Mouse (Mus musculus): ENCODE results near the gene Gcc2. TPM values are rescaled to one million over a fixed set of nuclear protein-coding genes. Genes with fewer than 3 reads are reported as not detected.
"Not testable (repeated sequence)": the region's sequence is repeated elsewhere in the genome, so short reads cannot be mapped to it uniquely, and the experiment has no call there.

Gcc2 gene
- polyA plus RNA-seq, 1 experiment from 2014 or later = 34.1 TPM

DNA sequence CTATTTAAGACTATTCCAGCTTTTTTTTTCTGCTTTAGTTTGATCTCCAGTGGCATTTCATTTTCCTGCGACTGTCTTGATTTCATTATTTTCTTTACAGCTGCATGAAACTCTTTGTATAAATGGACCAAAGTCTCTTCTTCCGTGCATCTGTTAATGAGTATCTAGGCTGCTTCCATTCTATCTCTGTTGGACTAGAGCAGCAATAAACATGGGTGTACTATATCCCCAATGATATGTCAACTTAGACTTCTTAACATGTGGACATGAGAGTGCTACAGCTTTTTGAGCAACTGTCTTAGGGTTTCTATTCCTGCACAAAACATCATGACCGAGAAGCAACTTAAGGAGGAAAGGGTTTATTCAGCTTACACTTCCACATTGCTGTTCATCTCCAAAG, 51.6 kb downstream of the Gcc2 start:
- H3K4me2 ChIP-seq (ENCODE audit: low read depth, low read length) = no peak overlapping the region
- no peak overlapping the region for H3K9ac ChIP-seq (ENCODE audit: low read length)
- no peak for ATAC-seq (replicated peaks; ENCODE audit: extremely low read depth, insufficient read depth, low FRiP score)
- H3K36me3 ChIP-seq (ENCODE audit: control insufficient read depth, insufficient read depth) = peaks cover 27% of the 10 kb centered on the region
- H3K27me3 ChIP-seq (ENCODE audit: control insufficient read depth, insufficient read depth, low read length) = no peaks in the 10 kb centered on the region
- H3K4me3 ChIP-seq (ENCODE audit: low read length) = no peak overlapping the region
- H3K9me3 ChIP-seq (replicated peaks; ENCODE audit: control insufficient read depth, low read length) = no peaks in the 10 kb centered on the region
- 89% methylated on average over 3 of the region's 3 CpGs for WGBS
- no peak overlapping the region for H3K27ac ChIP-seq (ENCODE audit: low read length)
- H3K4me1 ChIP-seq (ENCODE audit: control insufficient read depth, insufficient read depth, low read length) = no peaks in the 10 kb centered on the region

GRCm38 (mm10) chr10:58310791-58311190, 55.5 kb downstream of the Gcc2 start:
- no peaks in the 10 kb centered on the region for H3K4me1 ChIP-seq (ENCODE audit: control insufficient read depth, insufficient read depth, low read length)
- H3K9ac ChIP-seq (ENCODE audit: low read length) = no peak overlapping the region
- no peak for ATAC-seq (replicated peaks; ENCODE audit: extremely low read depth, insufficient read depth, low FRiP score)
- H3K4me2 ChIP-seq (ENCODE audit: low read depth, low read length) = no peak overlapping the region
- H3K36me3 ChIP-seq (ENCODE audit: control insufficient read depth, insufficient read depth) = peaks cover 32% of the 10 kb centered on the region
- H3K27ac ChIP-seq (ENCODE audit: low read length) = no peak overlapping the region
- no peaks in the 10 kb centered on the region for H3K27me3 ChIP-seq (ENCODE audit: control insufficient read depth, insufficient read depth, low read length)
- peaks cover 4% of the 10 kb centered on the region for H3K9me3 ChIP-seq (replicated peaks; ENCODE audit: control insufficient read depth, low read length)
- WGBS = 67% methylated on average over 1 of the region's 1 CpGs
- H3K4me3 ChIP-seq (ENCODE audit: low read length) = no peak overlapping the region

DNA sequence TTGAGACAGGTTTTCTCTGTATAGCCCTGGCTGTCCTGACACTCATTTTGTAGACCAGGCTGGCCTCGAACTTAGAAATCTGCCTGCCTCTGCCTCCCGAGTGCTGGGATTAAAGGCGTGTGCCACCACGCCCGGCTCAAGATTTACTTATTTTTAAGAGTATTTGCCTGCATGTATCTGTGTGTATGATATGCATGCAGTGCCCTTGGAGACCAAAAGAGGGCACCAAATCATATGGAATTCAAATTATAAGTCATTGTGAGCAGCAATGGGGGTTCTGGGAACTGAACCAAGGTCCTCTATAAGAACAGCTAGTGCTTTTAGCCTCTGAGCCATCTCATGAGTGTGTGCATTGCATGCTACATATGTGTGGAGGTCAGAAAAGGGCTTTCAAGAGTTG, 57.6 kb downstream of the Gcc2 start:
- no peak overlapping the region for H3K9ac ChIP-seq (ENCODE audit: low read length)
- H3K4me1 ChIP-seq (ENCODE audit: control insufficient read depth, insufficient read depth, low read length) = no peaks in the 10 kb centered on the region
- H3K27me3 ChIP-seq (ENCODE audit: control insufficient read depth, insufficient read depth, low read length) = no peaks in the 10 kb centered on the region
- no peak overlapping the region for H3K4me3 ChIP-seq (ENCODE audit: low read length)
- no peak overlapping the region for H3K27ac ChIP-seq (ENCODE audit: low read length)
- peaks cover 4% of the 10 kb centered on the region for H3K9me3 ChIP-seq (replicated peaks; ENCODE audit: control insufficient read depth, low read length)
- H3K4me2 ChIP-seq (ENCODE audit: low read depth, low read length) = no peak overlapping the region
- WGBS = 96% methylated on average over 5 of the region's 5 CpGs
- peaks cover 20% of the 10 kb centered on the region for H3K36me3 ChIP-seq (ENCODE audit: control insufficient read depth, insufficient read depth)
- ATAC-seq (replicated peaks; ENCODE audit: extremely low read depth, insufficient read depth, low FRiP score) = no peak

- Histone ChIP-seq H3K36me3 (ENCODE audit: control insufficient read depth, insufficient read depth) (no peaks in the 10 kb centered on the region), H3K27ac (ENCODE audit: low read length) (no peak overlapping the region), H3K4me1 (ENCODE audit: control insufficient read depth, insufficient read depth, low read length) (peaks cover 13% of the 10 kb centered on the region), H3K9me3 (replicated peaks; ENCODE audit: control insufficient read depth, low read length) (peaks cover 4% of the 10 kb centered on the region; the same call in 1 of the 2 replicates), H3K4me3 (ENCODE audit: low read length) (no peak overlapping the region), H3K9ac (ENCODE audit: low read length) (no peak overlapping the region), H3K4me2 (ENCODE audit: low read depth, low read length) (no peak overlapping the region), H3K27me3 (ENCODE audit: control insufficient read depth, insufficient read depth, low read length) (no peaks in the 10 kb centered on the region)
- WGBS = 77% methylated on average over 3 of the region's 3 CpGs
- ATAC-seq (replicated peaks; ENCODE audit: extremely low read depth, insufficient read depth, low FRiP score) = no peak
Measured at GRCm38 (mm10) chr10:58320881-58321280, 65.6 kb downstream of the Gcc2 start.

- H3K9ac ChIP-seq (ENCODE audit: low read length) = peak overlapping the region; percentile 66
- ATAC-seq (replicated peaks; ENCODE audit: extremely low read depth, insufficient read depth, low FRiP score) = no peak
- peak overlapping the region; percentile 71 for H3K4me2 ChIP-seq (ENCODE audit: low read depth, low read length)
- WGBS = 29% methylated on average over 6 of the region's 6 CpGs
- peaks cover 28% of the 10 kb centered on the region for H3K4me1 ChIP-seq (ENCODE audit: control insufficient read depth, insufficient read depth, low read length)
- no peaks in the 10 kb centered on the region for H3K36me3 ChIP-seq (ENCODE audit: control insufficient read depth, insufficient read depth)
- no peaks in the 10 kb centered on the region for H3K27me3 ChIP-seq (ENCODE audit: control insufficient read depth, insufficient read depth, low read length)
- H3K4me3 ChIP-seq (ENCODE audit: low read length) = peak overlapping the region; percentile 81
- peaks cover 4% of the 10 kb centered on the region; the same call in 1 of the 2 replicates for H3K9me3 ChIP-seq (replicated peaks; ENCODE audit: control insufficient read depth, low read length)
- H3K27ac ChIP-seq (ENCODE audit: low read length) = peak overlapping the region; percentile 93
Measured at GRCm38 (mm10) chr10:58322361-58323027, 67.2 kb downstream of the Gcc2 start.

DNA sequence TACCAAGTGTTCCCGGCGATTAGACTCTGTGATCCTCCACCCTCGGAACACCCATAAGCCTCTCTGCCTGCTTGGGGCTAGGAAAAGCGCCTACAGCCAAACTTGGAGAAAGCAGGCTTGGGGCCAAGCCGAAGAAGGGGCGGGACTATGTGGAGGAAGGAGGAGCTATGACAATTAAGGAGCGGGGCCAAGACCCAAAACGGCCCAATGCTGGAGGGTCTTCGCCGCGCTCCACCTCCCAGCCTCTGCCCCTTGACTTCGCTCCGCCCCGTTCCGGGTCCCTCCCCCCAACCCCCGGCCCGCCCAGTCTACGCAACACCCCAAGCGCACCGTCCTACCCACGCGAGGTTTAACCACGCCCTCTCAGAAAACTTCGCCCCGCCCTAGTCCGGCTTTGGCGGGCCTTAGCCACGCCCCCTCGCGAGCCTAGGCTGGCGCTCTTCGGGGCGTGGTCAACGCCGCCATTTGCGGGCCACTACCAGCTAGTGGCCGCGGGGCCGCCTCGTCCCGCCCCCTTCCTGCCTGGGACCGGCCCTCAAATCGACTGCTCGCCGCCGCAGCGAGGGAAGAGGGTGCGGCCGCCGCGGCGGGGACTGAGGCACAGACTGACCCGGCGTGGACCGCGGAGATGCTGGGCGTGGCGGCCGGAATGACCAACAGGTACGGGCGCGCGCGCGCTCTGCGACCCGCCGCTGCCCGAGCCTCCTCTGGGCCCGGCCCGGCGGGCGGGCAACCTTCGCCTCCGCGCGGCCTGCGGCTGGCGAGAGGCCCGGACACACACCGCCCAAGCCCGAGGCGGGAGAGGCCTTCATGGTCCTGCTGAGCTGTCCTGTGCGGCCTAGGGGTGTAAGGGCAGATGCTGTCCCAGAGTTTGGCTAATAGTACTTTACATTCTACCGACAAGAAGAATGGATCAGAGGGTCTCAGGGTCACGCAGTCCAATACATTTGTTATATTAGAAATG, 68.0 kb downstream of the Gcc2 start, which contains the start of gene Lims1:
Gene Lims1 (plus strand): TSS at position 439 of the 964 bp plus-strand sequence.
- peaks cover 28% of the 10 kb centered on the region for H3K4me1 ChIP-seq (ENCODE audit: control insufficient read depth, insufficient read depth, low read length)
- peak; percentile 98 for ATAC-seq (replicated peaks; ENCODE audit: extremely low read depth, insufficient read depth, low FRiP score)
- H3K27ac ChIP-seq (ENCODE audit: low read length) = peak within 1 kb of the TSS; percentile 93
- WGBS = under 1% methylated on average over 86 of the region's 86 CpGs
- no peaks in the 10 kb centered on the region for H3K27me3 ChIP-seq (ENCODE audit: control insufficient read depth, insufficient read depth, low read length)
- peak within 1 kb of the TSS; percentile 88 for H3K9ac ChIP-seq (ENCODE audit: low read length)
- peak within 1 kb of the TSS; percentile 81 for H3K4me3 ChIP-seq (ENCODE audit: low read length)
- H3K4me2 ChIP-seq (ENCODE audit: low read depth, low read length) = peak within 1 kb of the TSS; percentile 71
- peaks cover 4% of the 10 kb centered on the region; the same call in 1 of the 2 replicates for H3K9me3 ChIP-seq (replicated peaks; ENCODE audit: control insufficient read depth, low read length)
- H3K36me3 ChIP-seq (ENCODE audit: control insufficient read depth, insufficient read depth) = no peaks in the 10 kb centered on the region

- Histone ChIP-seq H3K9ac (ENCODE audit: low read length) (no peak overlapping the region; the same call in 1 of the 2 replicates), H3K4me2 (ENCODE audit: low read depth, low read length) (peak overlapping the region; percentile 40), H3K27ac (ENCODE audit: low read length) (peak overlapping the region; percentile 18; the same call in 1 of the 2 replicates), H3K36me3 (ENCODE audit: control insufficient read depth, insufficient read depth) (no peaks in the 10 kb centered on the region), H3K27me3 (ENCODE audit: control insufficient read depth, insufficient read depth, low read length) (no peaks in the 10 kb centered on the region), H3K4me3 (ENCODE audit: low read length) (no peak overlapping the region), H3K9me3 (replicated peaks; ENCODE audit: control insufficient read depth, low read length) (no peaks in the 10 kb centered on the region), H3K4me1 (ENCODE audit: control insufficient read depth, insufficient read depth, low read length) (peaks cover 30% of the 10 kb centered on the region)
- WGBS = 53% methylated on average over 3 of the region's 3 CpGs
- ATAC-seq (replicated peaks; ENCODE audit: extremely low read depth, insufficient read depth, low FRiP score) = no peak
Measured at GRCm38 (mm10) chr10:58326271-58326670, 71.0 kb downstream of the Gcc2 start.

GRCm38 (mm10) chr10:58327836-58328235, 72.5 kb downstream of the Gcc2 start:
- H3K4me3 ChIP-seq (ENCODE audit: low read length); H3K9ac ChIP-seq (ENCODE audit: low read length); ATAC-seq (replicated peaks; ENCODE audit: extremely low read depth, insufficient read depth, low FRiP score); H3K9me3 ChIP-seq (replicated peaks; ENCODE audit: control insufficient read depth, low read length); H3K4me2 ChIP-seq (ENCODE audit: low read depth, low read length); H3K36me3 ChIP-seq (ENCODE audit: control insufficient read depth, insufficient read depth); H3K27ac ChIP-seq (ENCODE audit: low read length); H3K27me3 ChIP-seq (ENCODE audit: control insufficient read depth, insufficient read depth, low read length): not testable (repeated sequence)
- H3K4me1 ChIP-seq (ENCODE audit: control insufficient read depth, insufficient read depth, low read length) = peaks cover 30% of the 10 kb centered on the region
- 98% methylated on average over 6 of the region's 6 CpGs for WGBS

Measured in heart, embryonic 16.5 days (tissue).